8 mouse cellular contexts compared by ENCODE assay signal in genomic region chr5:140663621-140664180, GRCm38 (mm10). TPM values are rescaled to one million over a fixed set of nuclear protein-coding genes. Genes with fewer than 3 reads are reported as not detected.
DNase-seq lines count a peak whose midpoint lies in the region; ATAC-seq and TF ChIP-seq lines count a peak whose summit lies in the region.

No protein-coding gene starts in this region.

- no peak overlapping the region for H3K9ac ChIP-seq in forebrain, embryonic 11.5 days (ENCODE audit: low read length)
- no peak overlapping the region for H3K9ac ChIP-seq in midbrain, postnatal 0 days (replicated peaks; ENCODE audit: low read length, poor library complexity, severe bottlenecking)

- peaks cover 1% of the 10 kb centered on the region; the same call in 1 of the 2 replicates for H3K9me3 ChIP-seq in forebrain, embryonic 11.5 days (ENCODE audit: control insufficient read depth, low read length)
- no peaks in the 10 kb centered on the region for H3K9me3 ChIP-seq in midbrain, postnatal 0 days (ENCODE audit: low read length)

- no peak overlapping the region for H3K4me2 ChIP-seq in forebrain, embryonic 11.5 days (ENCODE audit: low read depth, low read length, severe bottlenecking)
- no peak overlapping the region for H3K4me2 ChIP-seq in midbrain, postnatal 0 days (ENCODE audit: low read depth, low read length, poor library complexity, severe bottlenecking)

- peak; percentile 71 to 79 for DNase-seq in left cerebral cortex, postnatal 10 days (ENCODE audit: extremely low spot score in 1 of 2, low spot score in 2 of 2)
- no peak for DNase-seq in left cerebral cortex, adult 8-10 months (ENCODE audit: low spot score in 2 of 2)
- peak; percentile 82 for DNase-seq in forebrain, embryonic 11.5 days (ENCODE audit: low spot score)
- DNase-seq in heart, postnatal 4 days = peak; percentile 87
- DNase-seq in left cerebral cortex, postnatal 25 days (ENCODE audit: low spot score in 2 of 2) = peak; percentile 60 to 65
- DNase-seq in midbrain, postnatal 0 days (ENCODE audit: low spot score) = peak; percentile 76
- DNase-seq in telencephalon, adult 2 months (ENCODE audit: low read depth, low spot score) = peak; percentile 42

- 14% methylated on average over 7 of the region's 7 CpGs for WGBS in bone marrow, adult 2 months
- WGBS in forebrain, embryonic 11.5 days = 66% methylated on average over 7 of the region's 7 CpGs
- 56% methylated on average over 7 of the region's 7 CpGs for WGBS in midbrain, postnatal 0 days

- no peak overlapping the region for H3K4me3 ChIP-seq in bone marrow, adult 2 months (replicated peaks; ENCODE audit: control insufficient read depth, low read depth, low read length)
- H3K4me3 ChIP-seq in forebrain, embryonic 11.5 days (ENCODE audit: low read depth, low read length) = no peak overlapping the region
- no peak overlapping the region for H3K4me3 ChIP-seq in midbrain, postnatal 0 days (ENCODE audit: low read depth, low read length)

- peaks cover 8% of the 10 kb centered on the region for H3K4me1 ChIP-seq in bone marrow, adult 2 months (ENCODE audit: control insufficient read depth, insufficient read depth, low read length)
- H3K4me1 ChIP-seq in forebrain, embryonic 11.5 days (replicated peaks; ENCODE audit: control insufficient read depth, insufficient read depth, low read length) = peaks cover 15% of the 10 kb centered on the region; the same call in 1 of the 2 replicates
- peaks cover 13% of the 10 kb centered on the region; the same call in 1 of the 2 replicates for H3K4me1 ChIP-seq in midbrain, postnatal 0 days (ENCODE audit: insufficient read depth, low read length)

- ATAC-seq in forebrain, embryonic 11.5 days (replicated peaks; ENCODE audit: low FRiP score) = no peak
- ATAC-seq in midbrain, postnatal 0 days (ENCODE audit: low FRiP score) = no peak

- H3K36me3 ChIP-seq in forebrain, embryonic 11.5 days (ENCODE audit: control insufficient read depth, insufficient read depth, low read length) = peaks cover 2% of the 10 kb centered on the region
- peaks cover 21% of the 10 kb centered on the region for H3K36me3 ChIP-seq in midbrain, postnatal 0 days (ENCODE audit: insufficient read depth, low read length)

- peak; percentile 77 for TF ChIP-seq CTCF in bone marrow, adult 2 months (IDR thresholded peaks at IDR 0.05; ENCODE audit: control insufficient read depth, insufficient read depth, low read length)
- peak; percentile 79 for TF ChIP-seq CTCF in midbrain, postnatal 0 days (IDR thresholded peaks at IDR 0.05)

- H3K27me3 ChIP-seq in forebrain, embryonic 11.5 days (ENCODE audit: control insufficient read depth, insufficient read depth, low read length) = no peaks in the 10 kb centered on the region
- no peaks in the 10 kb centered on the region for H3K27me3 ChIP-seq in midbrain, postnatal 0 days (ENCODE audit: insufficient read depth, low read length)

- no peak for TF ChIP-seq POLR2A in bone marrow, adult 2 months (IDR thresholded peaks at IDR 0.05; ENCODE audit: borderline replicate concordance, control insufficient read depth, low read depth, low read length)

- intact Hi-C loops in left cerebral cortex, postnatal 10 days (cut with DNase I) = loop anchor here (5.0 kb wide), 1 partner anchor 121 kb away; no protein-coding TSS in a partner anchor
- intact Hi-C loops in left cerebral cortex, postnatal 25 days (cut with DNase I) = loop anchor here (1.0 to 2.0 kb wide), 2 partner anchors 15 to 123 kb away; partner anchors contain the start of gene Ttyh3

- peak overlapping the region; percentile 76 for H3K27ac ChIP-seq in bone marrow, adult 2 months (ENCODE audit: control insufficient read depth, insufficient read depth, low read depth, low read length, poor library complexity)
- 0 out of 2 replicates have a peak overlapping the region, but pooled peaks have one; percentile 6 for H3K27ac ChIP-seq in forebrain, embryonic 11.5 days (ENCODE audit: low read depth, low read length)
- H3K27ac ChIP-seq in midbrain, postnatal 0 days (ENCODE audit: low read depth, low read length) = 0 out of 2 replicates have a peak overlapping the region, but pooled peaks have one; percentile 34

RNA-seq across cellular contexts. Expression of gene Ttyh3, which starts 14.9 kb away (rescaled TPM):
- total RNA-seq in left cerebral cortex, postnatal 10 days (2021) = 100 to 1,000 TPM; 319 to 338 TPM
- 100 to 1,000 TPM; 173 to 201 (median 187) TPM for total RNA-seq in left cerebral cortex, adult 8-10 months (2022)
- 20.1 and 34.8 TPM in 2 replicates for polyA plus RNA-seq in bone marrow, adult 2 months (2011; ENCODE audit: insufficient read depth, insufficient read length, low replicate concordance, missing spikeins)
- polyA plus RNA-seq in forebrain, embryonic 11.5 days (2014; fragmentation: Nextera tagmentation; extraction: Ambion mirVana) = 83.3 and 91.5 TPM in 2 replicates
- total RNA-seq in heart, postnatal 4 days (2021) = 10 to 100 TPM; 83.0 to 90.4 TPM
- total RNA-seq in left cerebral cortex, postnatal 25 days (2021) = 100 to 1,000 TPM; 272 to 289 TPM
- total RNA-seq in midbrain, postnatal 0 days (2014; rRNA removed) = 196 and 204 TPM in 2 replicates
- polyA plus RNA-seq in midbrain, postnatal 0 days (2015; fragmentation: Nextera tagmentation; extraction: Ambion mirVana) = 52.0 and 56.6 TPM in 2 replicates

RNA-seq across cellular contexts. Expression of gene Iqce, which starts 38.5 kb away (rescaled TPM):
- total RNA-seq in left cerebral cortex, postnatal 10 days (2021) = 10 to 100 TPM; 50.8 to 60.9 TPM
- total RNA-seq in left cerebral cortex, adult 8-10 months (2022) = 10 to 100 TPM; 45.8 to 52.8 (median 51.2) TPM
- polyA plus RNA-seq in bone marrow, adult 2 months (2011; ENCODE audit: insufficient read depth, insufficient read length, low replicate concordance, missing spikeins) = 3.6 and 11.0 TPM in 2 replicates
- 28.6 and 31.0 TPM in 2 replicates for polyA plus RNA-seq in forebrain, embryonic 11.5 days (2014; fragmentation: Nextera tagmentation; extraction: Ambion mirVana)
- total RNA-seq in heart, postnatal 4 days (2021) = 10 to 100 TPM; 11.3 to 12.8 TPM
- total RNA-seq in left cerebral cortex, postnatal 25 days (2021) = 10 to 100 TPM; 43.4 to 50.4 TPM
- total RNA-seq in midbrain, postnatal 0 days (2014; rRNA removed) = 36.4 and 38.6 TPM in 2 replicates
- 30.4 and 37.2 TPM in 2 replicates for polyA plus RNA-seq in midbrain, postnatal 0 days (2015; fragmentation: Nextera tagmentation; extraction: Ambion mirVana)

RNA-seq across cellular contexts. Expression of gene Brat1, which starts 41.1 kb away (rescaled TPM):
- total RNA-seq in left cerebral cortex, postnatal 10 days (2021) = 10 to 100 TPM; 26.5 to 28.8 TPM
- 10 to 100 TPM; 20.0 to 21.1 (median 21.0) TPM for total RNA-seq in left cerebral cortex, adult 8-10 months (2022)
- 4.6 and 8.5 TPM in 2 replicates for polyA plus RNA-seq in bone marrow, adult 2 months (2011; ENCODE audit: insufficient read depth, insufficient read length, low replicate concordance, missing spikeins)
- 17.0 and 17.1 TPM in 2 replicates for polyA plus RNA-seq in forebrain, embryonic 11.5 days (2014; fragmentation: Nextera tagmentation; extraction: Ambion mirVana)
- 1 to 10 TPM; 8.3 to 9.0 TPM for total RNA-seq in heart, postnatal 4 days (2021)
- 10 to 100 TPM; 20.5 to 22.4 TPM for total RNA-seq in left cerebral cortex, postnatal 25 days (2021)
- 37.1 and 40.3 TPM in 2 replicates for total RNA-seq in midbrain, postnatal 0 days (2014; rRNA removed)
- polyA plus RNA-seq in midbrain, postnatal 0 days (2015; fragmentation: Nextera tagmentation; extraction: Ambion mirVana) = 16.4 and 17.9 TPM in 2 replicates

RNA-seq across cellular contexts. Expression of gene Lfng, which starts 56.6 kb away (rescaled TPM):
- total RNA-seq in left cerebral cortex, postnatal 10 days (2021) = 10 to 100 TPM; 18.7 to 25.8 TPM
- total RNA-seq in left cerebral cortex, adult 8-10 months (2022) = 10 to 100 TPM; 19.9 to 24.1 (median 22.3) TPM
- polyA plus RNA-seq in bone marrow, adult 2 months (2011; ENCODE audit: insufficient read depth, insufficient read length, low replicate concordance, missing spikeins) = 25.9 and 26.5 TPM in 2 replicates
- polyA plus RNA-seq in forebrain, embryonic 11.5 days (2014; fragmentation: Nextera tagmentation; extraction: Ambion mirVana) = 41.8 and 45.4 TPM in 2 replicates
- total RNA-seq in heart, postnatal 4 days (2021) = 10 to 100 TPM; 11.6 to 12.1 TPM
- 10 to 100 TPM; 19.3 to 21.1 TPM for total RNA-seq in left cerebral cortex, postnatal 25 days (2021)
- 55.6 and 56.6 TPM in 2 replicates for total RNA-seq in midbrain, postnatal 0 days (2014; rRNA removed)
- 20.1 and 22.5 TPM in 2 replicates for polyA plus RNA-seq in midbrain, postnatal 0 days (2015; fragmentation: Nextera tagmentation; extraction: Ambion mirVana)

Comparison
In these comparisons a context has a peak if more than half of its experiments do, and no peak if none do; other contexts are left out.
1. DNase-seq: peak in left cerebral cortex, postnatal 10 days (2 of 2), forebrain, embryonic 11.5 days (single experiment), heart, postnatal 4 days (single experiment), left cerebral cortex, postnatal 25 days (2 of 2), midbrain, postnatal 0 days (single experiment) and telencephalon, adult 2 months (single experiment); none in left cerebral cortex, adult 8-10 months (0 of 2).
2. H3K27ac ChIP-seq: peak in every context shown above with its lines; median percentile 76 in bone marrow, adult 2 months; 34 in midbrain, postnatal 0 days; 6 in forebrain, embryonic 11.5 days.